Mouse (Mus musculus) megakaryocyte, embryonic 14.5 days (primary cell): ENCODE measurements at regions not wholly inside any gene's neighbourhood (a gene's known extent, or its start where the extent isn't known, plus 50 kb on each side); places are given as distances from the start of the nearest gene placed in this dataset.

Experiments
- H3K27me3 ChIP-seq: replicated peaks from 2 replicates; pipeline ENCODE3; 2012; ENCODE audit warnings: inconsistent platforms
- H3K36me3 ChIP-seq: replicated peaks from 2 replicates; pipeline ENCODE3; 2012; ENCODE audit warnings: low read length, inconsistent platforms, mixed read lengths
- H3K4me1 ChIP-seq: 2 replicates; pipeline ENCODE4 v1.6.1; 2012; ENCODE audit warnings: inconsistent platforms
- H3K4me3 ChIP-seq: replicated peaks from 2 replicates; pipeline ENCODE3; 2012; ENCODE audit warnings: moderate library complexity, mild to moderate bottlenecking, inconsistent platforms
- H3K9me3 ChIP-seq: 2 replicates; pipeline ENCODE4 v1.6.1; 2012; ENCODE audit warnings: inconsistent platforms
- FLI1 ChIP-seq: IDR thresholded peaks from 2 replicates; pipeline ENCODE4 v1.6.1; 2012; ENCODE audit warnings: low read length, inconsistent platforms, mixed read lengths
- GATA1 ChIP-seq: IDR thresholded peaks from 3 replicates; pipeline ENCODE4 v1.6.1; 2012; ENCODE audit warnings: mixed read lengths, low read length, inconsistent platforms, borderline replicate concordance

DNA sequence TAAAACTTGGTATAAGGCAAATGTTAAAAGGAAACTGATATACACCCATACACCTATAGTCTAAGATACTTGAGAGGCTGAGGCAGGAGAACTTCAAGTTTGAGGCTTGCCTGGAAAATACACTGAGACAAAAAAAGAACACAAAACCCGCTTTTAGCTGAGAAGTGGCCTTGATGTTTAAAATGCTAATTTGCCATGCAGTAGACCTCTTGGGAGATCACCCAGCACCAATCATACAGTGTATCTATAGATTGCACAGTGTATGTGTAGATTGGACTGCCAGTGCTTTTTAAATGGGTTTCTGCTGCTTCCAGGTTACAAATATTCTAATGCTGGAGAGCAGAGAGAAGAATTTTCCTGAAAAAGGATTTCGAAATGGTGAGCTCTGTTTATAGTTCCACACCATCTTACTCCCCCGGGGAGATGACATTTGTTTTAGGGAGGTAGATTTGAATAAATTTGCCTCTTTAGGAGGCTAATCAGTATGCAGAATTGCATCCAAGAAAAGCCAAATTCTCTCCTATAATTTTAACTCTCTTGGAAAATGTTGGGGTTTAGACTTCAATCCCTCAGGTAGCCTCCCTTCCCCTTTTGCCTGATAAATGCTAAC, 194.0 kb downstream of the Otol1 start:
- Histone ChIP-seq H3K4me1 (no peaks in the 10 kb centered on the region), H3K4me3 (no peak overlapping the region), H3K36me3 (no peaks in the 10 kb centered on the region), H3K9me3 (no peaks in the 10 kb centered on the region; the same call in 1 of the 2 replicates), H3K27me3 (no peaks in the 10 kb centered on the region)
- no peak for TF ChIP-seq FLI1
- no peak for TF ChIP-seq GATA1

DNA sequence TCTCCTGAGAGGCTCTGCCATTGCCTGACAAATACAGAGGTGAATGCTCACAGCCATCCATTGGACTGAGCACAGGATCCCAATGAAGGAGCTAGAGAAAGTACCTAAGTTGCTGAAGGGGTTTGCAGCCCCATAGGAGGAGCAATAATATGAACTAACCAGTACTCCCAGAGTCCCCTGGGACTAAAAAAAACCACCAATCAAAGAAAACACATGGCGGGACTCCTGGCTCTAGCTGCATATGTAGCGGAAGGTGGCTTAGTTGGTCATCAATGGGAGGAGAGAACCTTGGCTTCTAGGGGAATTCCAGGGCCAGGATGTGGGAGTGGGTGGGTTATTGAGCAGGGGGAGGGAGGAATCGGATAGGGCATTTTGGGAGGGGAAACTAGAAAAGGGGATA, 207.8 kb downstream of the Otol1 start:
- H3K4me3 ChIP-seq: no peak overlapping the region
- TF ChIP-seq GATA1: no peak
- no peaks in the 10 kb centered on the region for H3K9me3 ChIP-seq
- H3K27me3 ChIP-seq: no peaks in the 10 kb centered on the region
- no peaks in the 10 kb centered on the region for H3K36me3 ChIP-seq
- no peaks in the 10 kb centered on the region for H3K4me1 ChIP-seq

DNA sequence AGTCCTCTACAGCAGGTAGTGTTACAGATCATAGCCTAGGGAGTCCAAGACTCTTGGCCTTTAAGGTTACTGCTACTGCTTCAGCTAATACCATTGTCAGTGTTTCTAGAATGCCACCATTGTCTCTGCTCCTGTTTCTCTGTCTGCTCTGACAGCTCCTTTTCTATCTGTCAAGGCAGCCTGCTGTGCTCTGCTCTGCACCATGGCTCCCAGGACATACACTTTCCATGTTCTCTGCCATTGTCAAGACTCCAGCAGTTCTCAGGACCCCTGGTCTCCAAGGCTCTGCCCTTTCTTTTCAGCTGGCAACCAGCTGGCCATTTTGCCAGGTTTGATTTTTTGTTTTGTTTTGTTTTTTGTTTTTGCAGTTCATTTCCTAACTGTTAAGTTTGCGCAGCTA, 208.7 kb downstream of the Otol1 start:
- H3K4me1 ChIP-seq: no peaks in the 10 kb centered on the region
- H3K9me3 ChIP-seq: no peaks in the 10 kb centered on the region
- no peaks in the 10 kb centered on the region for H3K27me3 ChIP-seq
- no peak for TF ChIP-seq FLI1
- no peak for TF ChIP-seq GATA1
- H3K36me3 ChIP-seq: no peaks in the 10 kb centered on the region
- no peak overlapping the region for H3K4me3 ChIP-seq

DNA sequence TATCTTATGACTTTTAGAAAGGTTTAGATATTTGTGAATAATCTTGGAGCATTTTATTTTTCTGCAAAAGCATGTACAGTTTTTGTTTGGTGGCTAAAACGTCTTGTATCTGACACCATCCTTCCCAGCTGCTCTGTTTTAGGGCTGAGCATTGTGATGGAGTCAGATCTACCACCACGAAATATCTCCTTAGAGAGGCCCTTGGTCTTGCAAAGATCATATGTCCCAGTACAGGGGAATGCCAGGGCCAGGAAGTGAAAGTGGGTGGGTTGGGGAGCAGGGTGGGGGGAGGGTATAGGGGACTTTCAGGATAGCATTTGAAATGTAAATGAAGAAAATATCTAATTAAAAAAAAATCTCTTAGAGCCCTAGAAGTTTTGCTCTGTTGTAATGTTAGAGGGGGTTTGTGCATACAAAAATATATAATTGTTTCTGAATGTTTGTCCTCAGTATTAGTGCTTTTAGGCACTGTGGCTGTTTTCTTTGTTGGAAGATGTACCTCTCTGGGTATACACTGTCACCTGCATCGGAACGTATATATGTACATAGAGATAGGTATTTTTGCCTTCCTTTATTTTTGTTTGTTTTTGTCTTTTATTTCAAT, 211.4 kb downstream of the Otol1 start:
- no peaks in the 10 kb centered on the region for H3K27me3 ChIP-seq
- H3K9me3 ChIP-seq: no peaks in the 10 kb centered on the region
- no peak overlapping the region for H3K4me3 ChIP-seq
- TF ChIP-seq FLI1 (no peak), GATA1 (no peak)
- H3K4me1 ChIP-seq: no peaks in the 10 kb centered on the region
- no peaks in the 10 kb centered on the region for H3K36me3 ChIP-seq

DNA sequence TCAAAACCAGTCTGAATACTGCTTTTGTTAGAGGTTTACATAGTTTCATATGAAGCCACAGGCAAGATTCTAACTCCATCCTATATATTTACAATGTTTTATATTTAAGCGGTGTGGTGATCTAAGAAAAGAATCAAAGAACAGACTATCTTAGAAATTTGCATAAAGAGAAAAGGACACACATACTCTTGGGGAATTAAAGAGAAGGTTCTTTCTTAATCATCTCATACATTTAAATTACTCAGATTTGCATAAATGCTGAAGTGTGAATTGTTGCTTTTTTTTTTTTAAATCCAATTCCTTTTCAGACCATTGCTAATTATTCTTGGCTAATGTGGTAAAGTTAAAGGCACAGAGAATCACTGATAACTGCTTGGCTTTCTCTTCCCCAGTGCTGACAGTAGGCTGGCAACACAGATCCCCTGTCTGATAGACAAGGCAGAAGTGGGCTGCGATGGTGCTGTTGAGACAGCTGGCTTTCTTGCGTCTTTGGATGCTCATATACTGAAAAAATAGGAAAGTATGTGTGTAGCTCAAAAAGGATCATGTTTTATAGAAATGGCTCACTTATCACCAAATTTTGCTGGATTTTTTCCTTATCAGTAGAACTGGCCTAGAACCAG, 216.1 kb downstream of the Otol1 start:
- Histone ChIP-seq H3K9me3 (peaks cover 22% of the 10 kb centered on the region), H3K27me3 (no peaks in the 10 kb centered on the region), H3K36me3 (no peaks in the 10 kb centered on the region), H3K4me1 (no peaks in the 10 kb centered on the region), H3K4me3 (no peak overlapping the region)
- TF ChIP-seq FLI1 (no peak), GATA1 (no peak)

DNA sequence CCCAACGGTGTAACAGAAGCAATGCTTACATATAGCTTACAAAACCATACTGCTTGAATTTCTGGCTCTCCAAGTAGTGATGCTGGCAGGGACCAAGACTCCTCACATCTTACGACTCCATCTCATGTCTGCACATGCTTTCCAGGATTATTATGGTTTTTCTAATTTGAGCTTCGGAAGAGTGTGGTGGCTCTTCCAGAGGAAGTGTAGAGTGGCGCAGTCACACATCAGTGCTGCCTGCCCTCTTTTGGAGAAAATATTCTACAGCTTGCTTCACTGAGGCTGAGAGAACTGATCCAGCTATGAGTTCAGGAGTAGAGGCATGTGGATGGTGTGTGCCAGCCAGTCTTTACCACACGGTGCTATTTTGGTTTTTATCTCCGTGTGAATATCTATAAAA, 217.4 kb downstream of the Otol1 start:
- no peak for TF ChIP-seq FLI1
- TF ChIP-seq GATA1: no peak
- H3K36me3 ChIP-seq: no peaks in the 10 kb centered on the region
- H3K9me3 ChIP-seq: peaks cover 22% of the 10 kb centered on the region
- no peaks in the 10 kb centered on the region for H3K27me3 ChIP-seq
- H3K4me1 ChIP-seq: no peaks in the 10 kb centered on the region
- no peak overlapping the region for H3K4me3 ChIP-seq

DNA sequence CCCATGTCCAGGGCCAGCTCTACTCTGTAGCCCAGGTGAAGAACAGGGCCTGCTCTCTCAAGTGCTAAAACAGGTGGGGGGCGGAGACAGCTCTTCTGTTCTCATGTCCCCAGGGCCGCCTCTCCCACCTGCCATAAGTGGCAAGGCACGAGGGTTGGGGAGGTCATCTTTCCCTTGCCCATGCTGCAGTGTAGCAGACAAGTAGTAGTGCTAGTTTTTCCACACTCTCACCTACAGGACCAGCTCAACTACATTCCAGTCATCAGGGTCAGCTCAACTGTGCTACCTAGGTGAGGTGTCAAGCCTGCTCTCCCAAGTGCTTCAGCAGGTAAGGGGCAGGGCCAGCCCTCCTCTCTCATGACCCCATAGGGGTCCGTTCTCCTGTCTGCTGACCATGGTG, 219.8 kb downstream of the Otol1 start:
- no peaks in the 10 kb centered on the region for H3K36me3 ChIP-seq
- H3K27me3 ChIP-seq: no peaks in the 10 kb centered on the region
- H3K9me3 ChIP-seq: peaks cover 22% of the 10 kb centered on the region
- no peak for TF ChIP-seq GATA1
- no peak for TF ChIP-seq FLI1
- no peaks in the 10 kb centered on the region for H3K4me1 ChIP-seq
- H3K4me3 ChIP-seq: peak overlapping the region; percentile 10

DNA sequence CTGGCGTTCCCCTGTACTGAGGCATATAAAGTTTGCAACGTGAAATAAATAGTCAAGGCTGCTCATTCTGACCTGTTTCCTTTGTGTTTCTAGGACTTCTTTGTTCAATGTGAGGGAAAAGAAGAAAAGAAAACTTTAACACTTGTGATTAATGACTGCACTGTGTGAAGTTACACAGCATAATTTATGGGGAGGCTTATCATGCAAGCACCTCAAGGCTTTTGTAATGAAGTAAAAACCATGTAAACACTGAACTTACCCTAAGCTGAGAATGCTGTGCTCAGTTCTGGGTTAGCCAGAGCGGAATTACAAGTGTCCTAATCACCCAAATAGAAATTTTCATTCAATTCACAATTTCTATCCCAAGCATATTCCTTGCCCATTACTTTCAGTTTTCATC, 241.2 kb downstream of the Otol1 start:
- H3K4me1 ChIP-seq: no peaks in the 10 kb centered on the region
- H3K4me3 ChIP-seq: no peak overlapping the region
- H3K9me3 ChIP-seq: no peaks in the 10 kb centered on the region
- H3K27me3 ChIP-seq: no peaks in the 10 kb centered on the region
- H3K36me3 ChIP-seq: no peaks in the 10 kb centered on the region
- TF ChIP-seq FLI1: no peak
- no peak for TF ChIP-seq GATA1

DNA sequence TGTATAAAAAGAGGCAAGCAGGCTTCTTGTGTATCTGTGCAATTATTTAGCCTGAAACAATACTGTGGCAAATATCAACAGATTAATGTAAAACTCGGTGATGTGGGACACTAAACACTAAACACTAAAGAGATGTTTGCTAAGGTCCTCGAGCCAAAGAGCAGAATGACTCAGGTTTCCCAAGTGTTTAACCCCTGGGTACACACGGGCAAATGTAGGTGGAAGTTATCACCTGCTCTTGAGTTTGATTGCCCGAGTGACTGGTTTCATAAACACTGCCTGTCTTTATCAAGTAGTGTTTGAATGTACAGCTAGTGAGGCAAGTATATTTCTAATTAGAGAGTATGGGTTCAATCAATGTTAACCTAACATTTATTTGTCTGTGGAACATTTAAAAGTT, 242.5 kb downstream of the Otol1 start:
- TF ChIP-seq FLI1 (no peak), GATA1 (no peak)
- H3K4me3 ChIP-seq: no peak overlapping the region
- H3K27me3 ChIP-seq: no peaks in the 10 kb centered on the region
- no peaks in the 10 kb centered on the region for H3K36me3 ChIP-seq
- H3K9me3 ChIP-seq: no peaks in the 10 kb centered on the region
- H3K4me1 ChIP-seq: no peaks in the 10 kb centered on the region

DNA sequence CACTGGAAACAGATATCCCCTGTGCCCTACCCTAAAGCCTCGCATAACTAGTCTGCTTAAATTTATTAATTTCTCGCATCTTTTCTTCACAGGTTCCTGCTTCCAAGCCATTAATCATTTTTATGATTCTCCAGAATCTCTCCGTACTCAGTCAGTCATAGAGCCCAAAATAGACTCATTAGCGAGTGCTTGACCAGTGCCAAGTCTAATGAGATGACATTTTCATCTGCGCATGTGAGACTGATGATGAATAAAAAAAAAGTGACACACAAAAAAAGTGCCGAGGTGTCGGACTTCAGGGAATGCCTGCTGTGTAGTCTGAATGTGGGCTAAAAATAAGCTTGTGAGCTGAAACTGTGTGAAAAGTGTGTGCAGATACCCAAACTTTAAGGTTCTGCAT, 243.3 kb downstream of the Otol1 start:
- Histone ChIP-seq H3K27me3 (no peaks in the 10 kb centered on the region), H3K4me3 (no peak overlapping the region), H3K4me1 (no peaks in the 10 kb centered on the region), H3K9me3 (no peaks in the 10 kb centered on the region), H3K36me3 (no peaks in the 10 kb centered on the region)
- TF ChIP-seq FLI1 (no peak), GATA1 (no peak)

DNA sequence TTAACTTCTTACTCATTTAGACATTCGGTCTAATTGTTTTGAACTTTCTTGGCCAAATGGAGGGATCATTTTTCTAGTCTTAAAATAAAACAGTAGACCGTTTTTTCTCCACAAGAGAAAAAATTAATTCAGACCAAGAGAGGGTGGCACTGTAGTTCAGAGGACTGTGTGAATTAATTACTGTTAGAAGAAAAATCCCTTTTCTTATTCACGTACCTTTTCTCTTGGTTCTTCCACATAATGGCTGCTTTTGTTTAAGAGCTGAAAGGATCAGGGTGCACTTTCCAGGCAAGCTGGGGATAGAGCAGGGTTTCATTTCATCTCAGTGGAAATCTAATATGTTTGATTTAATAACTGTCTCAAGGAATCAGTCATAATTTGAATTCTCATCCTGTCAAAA, 255.9 kb downstream of the Otol1 start:
- H3K36me3 ChIP-seq: no peaks in the 10 kb centered on the region

More for the DNA sequence above, 255.9 kb downstream of the Otol1 start:
- no peak for TF ChIP-seq FLI1
- TF ChIP-seq GATA1: no peak
- Histone ChIP-seq H3K9me3 (no peaks in the 10 kb centered on the region), H3K4me3 (no peak overlapping the region), H3K27me3 (no peaks in the 10 kb centered on the region), H3K4me1 (no peaks in the 10 kb centered on the region)
